Mouse (Mus musculus) heart, embryonic 10.5 days (tissue): ENCODE data around the gene Acsm5. TPM values are rescaled to one million over a fixed set of nuclear protein-coding genes. Genes with fewer than 3 reads are reported as not detected.

ENCODE experiments used
- DNase-seq: peaks from one replicate; pipeline ENCODE4 v3.0.0-alpha.2; 2017; ENCODE audit warnings: low spot score
- H3K27ac ChIP-seq: fragments of 300-500 bp; sonication (generic); 2 replicates; pipeline ENCODE4 v1.5.1; 2016; ENCODE audit warnings: mild to moderate bottlenecking
- H3K27me3 ChIP-seq: fragments of 300-500 bp; sonication (generic); 2 replicates; pipeline ENCODE4 v1.6.1; 2016; ENCODE audit warnings: mild to moderate bottlenecking; ENCODE audit not compliant: poor library complexity, insufficient read depth, severe bottlenecking
- H3K36me3 ChIP-seq: fragments of 300-500 bp; sonication (generic); 2 replicates; pipeline ENCODE4 v1.6.1; 2016; ENCODE audit warnings: mild to moderate bottlenecking, moderate library complexity
- H3K4me1 ChIP-seq: fragments of 300-500 bp; sonication (generic); 2 replicates; pipeline ENCODE4 v1.6.1; 2016; ENCODE audit warnings: mild to moderate bottlenecking
- H3K4me3 ChIP-seq: fragments of 300-500 bp; sonication (generic); 2 replicates; pipeline ENCODE4 v1.5.1; 2016; ENCODE audit warnings: mild to moderate bottlenecking, moderate library complexity
- H3K9me3 ChIP-seq: fragments of 300-500 bp; sonication (generic); 2 replicates; pipeline ENCODE4 v1.6.1; 2016; ENCODE audit warnings: mild to moderate bottlenecking, moderate library complexity
- WGBS: fragments of 180-500 bp; shearing (Covaris S2); methylation state at CpG from one replicate; pipeline ENCODE4 v1.1.7; 2016; 5-methylcytosine and 5-hydroxymethylcytosine counted together
- polyA plus RNA-seq: library from polyadenylated mRNA; unstranded; fragments of >200 nt; fragmentation: Nextera tagmentation; extraction: Ambion mirVana; gene quantifications from 2 replicates; pipeline ENCODE4 v1.2.1, GENCODE M21; 2016

The Acsm5 gene
- polyA plus RNA-seq, 1 experiment from 2014 or later = not detected

- Histone ChIP-seq H3K9me3 (no peaks in the 10 kb centered on the region), H3K27ac (no peak within 1 kb of the TSS), H3K36me3 (no peaks in the 10 kb centered on the region), H3K4me3 (no peak within 1 kb of the TSS), H3K27me3 (no peaks in the 10 kb centered on the region), H3K4me1 (no peaks in the 10 kb centered on the region)
- peak; percentile 48 for DNase-seq
- WGBS = 78% methylated on average over 4 of the region's 4 CpGs
Observed at GRCm38 (mm10) chr7:119523389-119523788, 4.1 kb downstream of the Acsm5 start, which contains the start of gene Pdilt. Gene Pdilt (minus strand): TSS chr7:119523489.

- H3K4me1 ChIP-seq = no peaks in the 10 kb centered on the region
- no peak for DNase-seq
- no peak overlapping the region for H3K27ac ChIP-seq
- 46% methylated on average over 2 of the region's 2 CpGs for WGBS
- H3K4me3 ChIP-seq = no peak overlapping the region
- H3K9me3 ChIP-seq = no peaks in the 10 kb centered on the region
- H3K27me3 ChIP-seq = no peaks in the 10 kb centered on the region
- no peaks in the 10 kb centered on the region for H3K36me3 ChIP-seq
Observed at GRCm38 (mm10) chr7:119525881-119526281, 6.6 kb downstream of the Acsm5 start.

- 80% methylated on average over 13 of the region's 13 CpGs for WGBS
- Histone ChIP-seq H3K27me3 (no peaks in the 10 kb centered on the region), H3K9me3 (no peaks in the 10 kb centered on the region), H3K36me3 (no peaks in the 10 kb centered on the region), H3K27ac (no peak overlapping the region), H3K4me3 (no peak overlapping the region), H3K4me1 (no peaks in the 10 kb centered on the region)
- no peak for DNase-seq
Observed at GRCm38 (mm10) chr7:119526486-119526885, 7.2 kb downstream of the Acsm5 start.

GRCm38 (mm10) chr7:119527135-119527534 is 7.9 kb downstream of the Acsm5 start:
- Histone ChIP-seq H3K27me3 (no peaks in the 10 kb centered on the region), H3K36me3 (no peaks in the 10 kb centered on the region), H3K4me3 (no peak overlapping the region), H3K9me3 (no peaks in the 10 kb centered on the region), H3K4me1 (no peaks in the 10 kb centered on the region), H3K27ac (no peak overlapping the region)
- DNase-seq = no peak
- WGBS = 94% methylated on average over 1 of the region's 1 CpGs

GRCm38 (mm10) chr7:119527548-119527947 is 8.3 kb downstream of the Acsm5 start:
- Histone ChIP-seq H3K36me3 (no peaks in the 10 kb centered on the region), H3K9me3 (no peaks in the 10 kb centered on the region), H3K27me3 (no peaks in the 10 kb centered on the region), H3K4me3 (no peak overlapping the region), H3K27ac (no peak overlapping the region), H3K4me1 (no peaks in the 10 kb centered on the region)
- 67% methylated on average over 2 of the region's 2 CpGs for WGBS
- DNase-seq = no peak

- Histone ChIP-seq H3K4me1 (no peaks in the 10 kb centered on the region), H3K27me3 (no peaks in the 10 kb centered on the region), H3K36me3 (no peaks in the 10 kb centered on the region), H3K4me3 (no peak overlapping the region), H3K27ac (no peak overlapping the region), H3K9me3 (no peaks in the 10 kb centered on the region)
- 62% methylated on average over 7 of the region's 7 CpGs for WGBS
- DNase-seq = no peak
Observed at GRCm38 (mm10) chr7:119528617-119529016, 9.4 kb downstream of the Acsm5 start.

GRCm38 (mm10) chr7:119532924-119533323 is 13.7 kb downstream of the Acsm5 start:
- no peak for DNase-seq
- Histone ChIP-seq H3K27ac (no peak overlapping the region), H3K9me3 (no peaks in the 10 kb centered on the region), H3K27me3 (no peaks in the 10 kb centered on the region), H3K36me3 (no peaks in the 10 kb centered on the region), H3K4me1 (no peaks in the 10 kb centered on the region), H3K4me3 (no peak overlapping the region)
- WGBS = 45% methylated on average over 1 of the region's 1 CpGs

- no peak for DNase-seq
- Histone ChIP-seq H3K9me3 (no peaks in the 10 kb centered on the region), H3K27ac (no peak overlapping the region), H3K4me3 (no peak overlapping the region), H3K27me3 (no peaks in the 10 kb centered on the region), H3K36me3 (no peaks in the 10 kb centered on the region), H3K4me1 (no peaks in the 10 kb centered on the region)
- 76% methylated on average over 2 of the region's 2 CpGs for WGBS
Observed at GRCm38 (mm10) chr7:119534389-119534788, 15.1 kb downstream of the Acsm5 start.

GRCm38 (mm10) chr7:119542445-119542844 is 23.2 kb downstream of the Acsm5 start:
- H3K4me3 ChIP-seq = no peak overlapping the region
- DNase-seq = no peak
- no peaks in the 10 kb centered on the region for H3K9me3 ChIP-seq
- H3K4me1 ChIP-seq = no peaks in the 10 kb centered on the region
- H3K36me3 ChIP-seq = no peaks in the 10 kb centered on the region
- H3K27me3 ChIP-seq = no peaks in the 10 kb centered on the region
- no peak overlapping the region for H3K27ac ChIP-seq
- WGBS = 78% methylated on average over 2 of the region's 2 CpGs

- no peak for DNase-seq
- Histone ChIP-seq H3K36me3 (no peaks in the 10 kb centered on the region), H3K27ac (no peak overlapping the region), H3K4me3 (no peak overlapping the region), H3K4me1 (no peaks in the 10 kb centered on the region), H3K27me3 (no peaks in the 10 kb centered on the region), H3K9me3 (no peaks in the 10 kb centered on the region)
Observed at GRCm38 (mm10) chr7:119545572-119545971, 26.3 kb downstream of the Acsm5 start.

- 80% methylated on average over 3 of the region's 3 CpGs for WGBS
- Histone ChIP-seq H3K36me3 (no peaks in the 10 kb centered on the region), H3K27me3 (no peaks in the 10 kb centered on the region), H3K27ac (no peak overlapping the region), H3K4me1 (no peaks in the 10 kb centered on the region), H3K9me3 (no peaks in the 10 kb centered on the region), H3K4me3 (no peak overlapping the region)
- no peak for DNase-seq
Observed at GRCm38 (mm10) chr7:119550471-119551222, 31.4 kb downstream of the Acsm5 start.

- WGBS = 74% methylated on average over 1 of the region's 1 CpGs
- Histone ChIP-seq H3K4me3 (no peak within 1 kb of the TSS), H3K27me3 (no peaks in the 10 kb centered on the region), H3K9me3 (no peaks in the 10 kb centered on the region), H3K36me3 (no peaks in the 10 kb centered on the region), H3K27ac (no peak within 1 kb of the TSS), H3K4me1 (no peaks in the 10 kb centered on the region)
- no peak for DNase-seq
Observed at GRCm38 (mm10) chr7:119554040-119554439, 34.8 kb downstream of the Acsm5 start, which contains the start of gene Acsm2. Gene Acsm2 (plus strand): TSS chr7:119554340.

- Histone ChIP-seq H3K27ac (no peak overlapping the region), H3K27me3 (no peaks in the 10 kb centered on the region), H3K4me3 (no peak overlapping the region), H3K4me1 (no peaks in the 10 kb centered on the region), H3K9me3 (no peaks in the 10 kb centered on the region), H3K36me3 (no peaks in the 10 kb centered on the region)
- no peak for DNase-seq
- WGBS = 79% methylated on average over 3 of the region's 3 CpGs
Observed at GRCm38 (mm10) chr7:119559789-119560451, 40.7 kb downstream of the Acsm5 start.
